Mouse (Mus musculus): ENCODE results near the gene Sohlh1. TPM values are rescaled to one million over a fixed set of nuclear protein-coding genes. Genes with fewer than 3 reads are reported as not detected.
"Not testable (repeated sequence)": the region's sequence is repeated elsewhere in the genome, so short reads cannot be mapped to it uniquely, and the experiment has no call there.

The Sohlh1 gene
- polyA plus RNA-seq, 1 experiment from 2014 or later, result not detected

DNA sequence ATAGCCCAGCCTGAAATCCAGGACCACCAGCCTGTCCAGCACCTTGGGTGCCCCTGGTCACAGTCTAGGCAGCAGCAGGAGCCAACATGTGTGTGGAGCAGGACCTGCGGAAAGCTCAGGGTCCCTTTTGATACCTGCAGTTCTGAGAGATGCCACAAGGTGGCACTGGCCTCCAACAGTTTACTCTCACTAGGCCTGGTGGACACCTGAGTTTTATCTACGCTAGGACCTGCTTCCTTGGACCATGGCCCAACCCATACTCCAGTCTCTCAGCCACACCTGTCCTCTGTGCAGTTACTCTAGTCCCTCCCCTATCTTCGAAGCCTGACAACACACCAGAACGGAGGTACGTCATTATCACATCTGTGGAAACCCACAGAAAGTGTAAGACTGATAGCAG is 10.8 kb downstream of the Sohlh1 start:
- WGBS, result 41% methylated on average over 5 of the region's 5 CpGs
- H3K4me2 ChIP-seq, result no peak overlapping the region
- no peak overlapping the region for H3K4me3 ChIP-seq
- H3K36me3 ChIP-seq, result no peaks in the 10 kb centered on the region
- peak; percentile 55; the same call in 1 of the 2 replicates for ATAC-seq (ENCODE audit: borderline replicate concordance, extremely low read depth, low FRiP score, low TSS enrichment)
- H3K27ac ChIP-seq, result no peak overlapping the region
- no peaks in the 10 kb centered on the region for H3K9me3 ChIP-seq
- no peak overlapping the region for H3K9ac ChIP-seq
- no peaks in the 10 kb centered on the region for H3K4me1 ChIP-seq
- no peaks in the 10 kb centered on the region for H3K27me3 ChIP-seq

GRCm38 (mm10) chr2:25830786-25831185 is 16.3 kb downstream of the Sohlh1 start:
- Histone ChIP-seq H3K9ac (no peak overlapping the region), H3K27ac (no peak overlapping the region), H3K27me3 (no peaks in the 10 kb centered on the region), H3K4me1 (no peaks in the 10 kb centered on the region), H3K4me2 (no peak overlapping the region), H3K36me3 (no peaks in the 10 kb centered on the region), H3K9me3 (no peaks in the 10 kb centered on the region), H3K4me3 (no peak overlapping the region)
- no peak for ATAC-seq (ENCODE audit: borderline replicate concordance, extremely low read depth, low FRiP score, low TSS enrichment)
- WGBS, result 67% methylated on average over 3 of the region's 3 CpGs

DNA sequence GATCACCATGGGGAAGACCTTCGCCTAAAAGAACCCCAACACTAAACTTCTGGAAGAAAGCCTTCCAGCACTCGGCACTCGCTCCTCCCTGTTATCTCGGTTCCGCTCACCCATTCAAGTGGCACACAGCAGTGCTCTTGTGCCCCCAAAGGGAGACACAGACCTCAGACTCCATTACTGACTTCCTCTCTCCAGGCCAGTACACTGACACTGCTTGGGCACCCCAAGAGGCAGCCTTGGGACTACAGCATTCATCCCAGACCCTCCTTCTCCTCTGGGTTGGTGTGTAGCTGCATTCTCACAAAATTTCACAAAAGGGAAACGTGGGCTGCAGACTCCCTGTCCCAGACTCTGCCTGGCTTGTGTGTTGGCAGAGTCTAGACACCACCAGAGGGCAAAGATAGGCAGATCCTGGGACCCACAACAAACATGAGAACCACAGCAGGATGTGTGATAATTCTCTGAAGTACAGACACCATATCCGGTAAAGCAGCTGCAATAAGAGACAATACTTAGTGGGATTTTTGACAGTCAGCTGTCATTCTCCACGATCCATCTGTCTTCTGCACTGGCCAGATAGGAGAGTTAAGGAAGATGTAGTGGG is 18.6 kb downstream of the Sohlh1 start:
- Histone ChIP-seq H3K4me2 (no peak overlapping the region), H3K27me3 (no peaks in the 10 kb centered on the region), H3K9ac (no peak overlapping the region), H3K36me3 (no peaks in the 10 kb centered on the region), H3K4me3 (no peak overlapping the region), H3K9me3 (no peaks in the 10 kb centered on the region), H3K27ac (no peak overlapping the region), H3K4me1 (no peaks in the 10 kb centered on the region)
- 64% methylated on average over 8 of the region's 8 CpGs for WGBS
- no peak for ATAC-seq (ENCODE audit: borderline replicate concordance, extremely low read depth, low FRiP score, low TSS enrichment)

- H3K4me3 ChIP-seq, result no peak overlapping the region
- no peak overlapping the region for H3K9ac ChIP-seq
- ATAC-seq (ENCODE audit: borderline replicate concordance, extremely low read depth, low FRiP score, low TSS enrichment), result no peak
- no peak overlapping the region for H3K27ac ChIP-seq
- H3K9me3 ChIP-seq, result no peaks in the 10 kb centered on the region
- H3K36me3 ChIP-seq, result no peaks in the 10 kb centered on the region
- 84% methylated on average over 3 of the region's 3 CpGs for WGBS
- no peak overlapping the region for H3K4me2 ChIP-seq
- H3K4me1 ChIP-seq, result no peaks in the 10 kb centered on the region
- no peaks in the 10 kb centered on the region for H3K27me3 ChIP-seq
Measured at GRCm38 (mm10) chr2:25824751-25825150, 22.3 kb downstream of the Sohlh1 start.

GRCm38 (mm10) chr2:25822806-25823205 is 24.2 kb downstream of the Sohlh1 start, which contains the start of gene Lcn9:
Gene Lcn9 (plus strand): TSS chr2:25823153.
- H3K4me1 ChIP-seq, result no peaks in the 10 kb centered on the region
- H3K9me3 ChIP-seq, result no peaks in the 10 kb centered on the region
- no peak within 1 kb of the TSS for H3K4me3 ChIP-seq
- no peak within 1 kb of the TSS for H3K4me2 ChIP-seq
- ATAC-seq (ENCODE audit: borderline replicate concordance, extremely low read depth, low FRiP score, low TSS enrichment), result no peak
- no peak within 1 kb of the TSS for H3K9ac ChIP-seq
- H3K27me3 ChIP-seq, result no peaks in the 10 kb centered on the region
- H3K36me3 ChIP-seq, result no peaks in the 10 kb centered on the region
- 69% methylated on average over 1 of the region's 1 CpGs for WGBS
- no peak within 1 kb of the TSS for H3K27ac ChIP-seq

GRCm38 (mm10) chr2:25815748-25816147 is 31.3 kb downstream of the Sohlh1 start, which contains the start of gene Glt6d1:
Gene Glt6d1 (minus strand): TSS chr2:25815848.
- H3K9me3 ChIP-seq; H3K4me2 ChIP-seq; ATAC-seq (ENCODE audit: borderline replicate concordance, extremely low read depth, low FRiP score, low TSS enrichment); H3K27me3 ChIP-seq; H3K4me1 ChIP-seq; H3K4me3 ChIP-seq; H3K36me3 ChIP-seq; H3K27ac ChIP-seq; H3K9ac ChIP-seq: not testable (repeated sequence)
- WGBS, result 62% methylated on average over 1 of the region's 1 CpGs

GRCm38 (mm10) chr2:25813364-25813763 is 33.7 kb downstream of the Sohlh1 start:
- Histone ChIP-seq H3K9ac (no peak overlapping the region), H3K27me3 (no peaks in the 10 kb centered on the region), H3K4me3 (no peak overlapping the region), H3K9me3 (no peaks in the 10 kb centered on the region), H3K4me1 (no peaks in the 10 kb centered on the region), H3K4me2 (no peak overlapping the region), H3K36me3 (no peaks in the 10 kb centered on the region), H3K27ac (no peak overlapping the region)
- ATAC-seq (ENCODE audit: borderline replicate concordance, extremely low read depth, low FRiP score, low TSS enrichment), result no peak
- 72% methylated on average over 5 of the region's 5 CpGs for WGBS

DNA sequence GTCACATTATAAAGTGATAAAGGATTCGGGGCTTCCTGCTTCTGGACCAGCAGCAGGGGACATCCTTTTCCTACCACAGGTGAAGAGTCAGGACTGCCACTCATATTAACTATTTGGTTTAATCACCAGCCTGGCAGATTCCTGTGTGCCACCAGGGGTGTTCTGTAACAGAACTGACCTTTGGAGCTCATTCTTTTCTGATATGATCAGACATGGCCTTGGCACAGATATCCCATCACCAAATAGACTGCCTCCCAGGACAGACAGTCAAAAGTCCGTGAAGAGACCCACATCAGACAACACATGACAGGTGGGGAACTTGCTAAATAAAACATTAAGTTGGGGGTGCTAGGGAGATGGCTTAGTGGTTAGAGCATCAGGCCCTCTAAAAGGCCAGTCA is 35.3 kb downstream of the Sohlh1 start:
- H3K27ac ChIP-seq, result no peak overlapping the region
- no peak overlapping the region for H3K4me3 ChIP-seq
- ATAC-seq (ENCODE audit: borderline replicate concordance, extremely low read depth, low FRiP score, low TSS enrichment), result no peak
- H3K36me3 ChIP-seq, result no peaks in the 10 kb centered on the region
- WGBS, result 61% methylated on average over 2 of the region's 2 CpGs
- H3K4me2 ChIP-seq, result no peak overlapping the region
- H3K9ac ChIP-seq, result no peak overlapping the region
- H3K4me1 ChIP-seq, result no peaks in the 10 kb centered on the region
- no peaks in the 10 kb centered on the region for H3K27me3 ChIP-seq
- H3K9me3 ChIP-seq, result no peaks in the 10 kb centered on the region

GRCm38 (mm10) chr2:25798065-25798464 is 49.0 kb downstream of the Sohlh1 start:
- 47% methylated on average over 5 of the region's 5 CpGs for WGBS

DNA sequence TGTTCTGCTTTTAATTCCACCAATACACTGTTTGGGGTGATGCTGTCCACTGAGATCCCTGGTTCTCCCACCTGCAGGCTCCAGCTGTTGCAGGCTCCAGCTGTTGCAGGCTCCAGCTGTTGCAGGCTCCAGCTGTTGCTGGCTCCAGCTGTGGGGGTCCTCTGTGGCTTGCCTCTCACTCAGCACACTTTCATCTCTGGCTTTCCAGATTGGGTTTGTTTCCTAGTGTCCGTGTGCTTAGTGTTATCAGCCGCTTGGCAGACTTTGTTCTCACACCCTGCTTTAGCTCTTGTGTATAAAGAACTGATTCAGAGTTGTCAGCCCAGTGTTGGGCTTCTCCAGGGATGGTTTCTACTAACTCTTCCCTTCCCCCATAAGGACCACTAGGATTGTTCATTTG is 49.4 kb downstream of the Sohlh1 start:
- Histone ChIP-seq H3K4me2 (no peak overlapping the region), H3K27me3 (no peaks in the 10 kb centered on the region), H3K27ac (no peak overlapping the region), H3K4me3 (no peak overlapping the region), H3K9me3 (no peaks in the 10 kb centered on the region), H3K36me3 (no peaks in the 10 kb centered on the region), H3K9ac (no peak overlapping the region), H3K4me1 (no peaks in the 10 kb centered on the region)
- ATAC-seq (ENCODE audit: borderline replicate concordance, extremely low read depth, low FRiP score, low TSS enrichment), result no peak
- WGBS, result 17% methylated on average over 2 of the region's 2 CpGs

More at GRCm38 (mm10) chr2:25798065-25798464, 49.0 kb downstream of the Sohlh1 start:
- no peak overlapping the region for H3K9ac ChIP-seq
- H3K27ac ChIP-seq, result no peak overlapping the region
- H3K4me1 ChIP-seq, result no peaks in the 10 kb centered on the region
- no peaks in the 10 kb centered on the region for H3K27me3 ChIP-seq
- no peaks in the 10 kb centered on the region for H3K9me3 ChIP-seq
- no peak overlapping the region for H3K4me3 ChIP-seq
- no peak overlapping the region for H3K4me2 ChIP-seq
- no peak for ATAC-seq (ENCODE audit: borderline replicate concordance, extremely low read depth, low FRiP score, low TSS enrichment)
- no peaks in the 10 kb centered on the region for H3K36me3 ChIP-seq

Other genes with a start within 250 kb of the Sohlh1 start
- 74.0 and 75.2 TPM in 2 replicates for gene Rabl6, start 238.7 kb downstream of the Sohlh1 start, polyA plus RNA-seq (2015; fragmentation: Nextera tagmentation; extraction: Ambion mirVana)
- 0.17 and 0.45 TPM in 2 replicates for gene Ccdc183, start 229.6 kb downstream of the Sohlh1 start, polyA plus RNA-seq (2015; fragmentation: Nextera tagmentation; extraction: Ambion mirVana)
- 26.8 and 27.2 TPM in 2 replicates for gene Tmem141, start 225.2 kb downstream of the Sohlh1 start, polyA plus RNA-seq (2015; fragmentation: Nextera tagmentation; extraction: Ambion mirVana)
- gene Fcna, start 219.2 kb downstream of the Sohlh1 start, polyA plus RNA-seq (2015; fragmentation: Nextera tagmentation; extraction: Ambion mirVana), result 2.4 and 3.6 TPM in 2 replicates
- 0.26 and 0.40 TPM in 2 replicates for gene Lcn8, start 194.1 kb downstream of the Sohlh1 start, polyA plus RNA-seq (2015; fragmentation: Nextera tagmentation; extraction: Ambion mirVana)
- gene Lcn5, start 189.3 kb downstream of the Sohlh1 start, polyA plus RNA-seq (2015; fragmentation: Nextera tagmentation; extraction: Ambion mirVana), result not detected in 2 replicates
- not detected in 2 replicates for gene Lcn6, start 170.5 kb downstream of the Sohlh1 start, polyA plus RNA-seq (2015; fragmentation: Nextera tagmentation; extraction: Ambion mirVana)
- gene Lcn10, start 164.5 kb downstream of the Sohlh1 start, polyA plus RNA-seq (2015; fragmentation: Nextera tagmentation; extraction: Ambion mirVana), result not detected in 2 replicates
- gene Obp2a, start 147.2 kb downstream of the Sohlh1 start, polyA plus RNA-seq (2015; fragmentation: Nextera tagmentation; extraction: Ambion mirVana), result not detected in 2 replicates
- gene Bmyc, start 140.5 kb downstream of the Sohlh1 start, polyA plus RNA-seq (2015; fragmentation: Nextera tagmentation; extraction: Ambion mirVana), result 64.4 and 69.3 TPM in 2 replicates
- not detected in 2 replicates for gene Obp2b, start 110.2 kb downstream of the Sohlh1 start, polyA plus RNA-seq (2015; fragmentation: Nextera tagmentation; extraction: Ambion mirVana)
- gene Lcn3, start 81.7 kb downstream of the Sohlh1 start, polyA plus RNA-seq (2015; fragmentation: Nextera tagmentation; extraction: Ambion mirVana), result not detected in 2 replicates
- not detected in 2 replicates for gene Lcn11, start 70.2 kb downstream of the Sohlh1 start, polyA plus RNA-seq (2015; fragmentation: Nextera tagmentation; extraction: Ambion mirVana)
- gene Gm13539, start 65.0 kb downstream of the Sohlh1 start, polyA plus RNA-seq (2015; fragmentation: Nextera tagmentation; extraction: Ambion mirVana), result not detected in 2 replicates
- gene Glt6d1, start 31.4 kb downstream of the Sohlh1 start, polyA plus RNA-seq (2015; fragmentation: Nextera tagmentation; extraction: Ambion mirVana), result not detected in 2 replicates
- not detected in 2 replicates for gene Lcn9, start 24.1 kb downstream of the Sohlh1 start, polyA plus RNA-seq (2015; fragmentation: Nextera tagmentation; extraction: Ambion mirVana)
- 0.14 and 0.22 TPM in 2 replicates for gene Kcnt1, start 16.5 kb upstream of the Sohlh1 start, polyA plus RNA-seq (2015; fragmentation: Nextera tagmentation; extraction: Ambion mirVana)
- gene Camsap1, start 136.0 kb upstream of the Sohlh1 start, polyA plus RNA-seq (2015; fragmentation: Nextera tagmentation; extraction: Ambion mirVana), result 14.8 and 20.4 TPM in 2 replicates
- gene Ubac1, start 174.5 kb upstream of the Sohlh1 start, polyA plus RNA-seq (2015; fragmentation: Nextera tagmentation; extraction: Ambion mirVana), result 70.3 and 71.7 TPM in 2 replicates